Comparison of ENCODE assay signal across 49 mouse cellular contexts in the genomic region with DNA sequence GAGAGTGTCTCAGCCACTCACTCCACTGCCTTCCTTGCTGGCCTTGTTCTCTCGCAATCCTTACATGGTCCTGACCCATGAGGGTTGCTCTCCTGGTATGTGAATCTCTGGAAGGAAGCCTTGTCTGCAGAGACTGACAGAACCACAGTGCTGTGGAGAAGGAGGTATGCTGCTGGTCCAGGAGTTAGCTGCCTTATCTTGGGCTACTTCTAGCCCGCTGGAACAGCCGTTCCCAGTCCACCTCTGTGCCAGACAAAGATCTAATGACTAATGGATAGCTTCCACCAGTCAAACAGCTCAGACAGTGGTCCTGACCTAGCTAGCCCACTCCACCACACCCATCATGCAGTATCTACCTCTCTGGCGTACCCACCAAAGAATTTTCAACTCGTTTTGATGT. TPM values are rescaled to one million over a fixed set of nuclear protein-coding genes. Genes with fewer than 3 reads are reported as not detected.
"Had no signal": no experiment of that assay in that cellular context is flagged by ENCODE, and none has a peak within 500 bp of the region (broad histone marks: within the 10 kb centered on the region; RNA-seq: fewer than 3 reads in every experiment).

No protein-coding gene starts in this region.

- H3K36me3 ChIP-seq: heart, embryonic 13.5 days; heart, embryonic 15.5 days; hindbrain, embryonic 10.5 days; hindbrain, embryonic 12.5 days; hindbrain, embryonic 13.5 days; hindbrain, embryonic 15.5 days; intestine, embryonic 15.5 days; kidney, embryonic 15.5 days had no signal

- H3K9me3 ChIP-seq: heart, embryonic 13.5 days; heart, embryonic 15.5 days; hindbrain, embryonic 10.5 days; hindbrain, embryonic 12.5 days; hindbrain, embryonic 13.5 days; hindbrain, embryonic 15.5 days; intestine, embryonic 15.5 days; kidney, embryonic 15.5 days had no signal

- H3K4me3 ChIP-seq: heart, embryonic 13.5 days; heart, embryonic 15.5 days; hindbrain, embryonic 10.5 days; hindbrain, embryonic 12.5 days; hindbrain, embryonic 13.5 days; hindbrain, embryonic 15.5 days; intestine, embryonic 15.5 days; kidney, embryonic 15.5 days; layer of hippocampus, adult 2 months; left cerebral cortex, adult 2 months had no signal

- H3K27ac ChIP-seq: heart, embryonic 13.5 days; heart, embryonic 15.5 days; hindbrain, embryonic 12.5 days; hindbrain, embryonic 13.5 days; hindbrain, embryonic 14.5 days; hindbrain, embryonic 15.5 days; intestine, embryonic 15.5 days; kidney, embryonic 15.5 days; kidney, postnatal 0 days; layer of hippocampus, adult 2 months; left cerebral cortex, adult 2 months had no signal

- H3K27me3 ChIP-seq: heart, embryonic 13.5 days; heart, embryonic 15.5 days; hindbrain, embryonic 15.5 days; intestine, embryonic 15.5 days had no signal

- DNase-seq: heart, postnatal 10 days; heart, postnatal 14 days; heart, postnatal 36 days; heart, postnatal 4 days; kidney, adult 11 months; kidney, adult 18-20 months; kidney, adult 2 months; kidney, adult 8-10 months; kidney, adult 9 months; kidney, postnatal 10 days; kidney, postnatal 14 days; kidney, postnatal 25 days; kidney, postnatal 36 days; kidney, postnatal 4 days; layer of hippocampus, adult 9-11 months; layer of hippocampus, postnatal 36 days had no signal

- H3K9ac ChIP-seq: heart, embryonic 13.5 days; heart, embryonic 15.5 days; hindbrain, embryonic 12.5 days; hindbrain, embryonic 13.5 days; hindbrain, embryonic 14.5 days; hindbrain, embryonic 15.5 days; intestine, embryonic 15.5 days; kidney, embryonic 15.5 days had no signal

RNA-seq across cellular contexts. Expression of gene Ldhc, which starts 24.6 kb away (rescaled TPM):
- total RNA-seq: heart, postnatal 10 days; heart, postnatal 14 days; heart, postnatal 25 days; heart, postnatal 36 days; heart, postnatal 4 days; hematopoietic stem cell, adult 5-6 weeks; hindbrain, postnatal 0 days; layer of hippocampus, adult 18-20 months; layer of hippocampus, adult 2 months; layer of hippocampus, adult 8-10 months; layer of hippocampus, postnatal 10 days; layer of hippocampus, postnatal 14 days; layer of hippocampus, postnatal 25 days; layer of hippocampus, postnatal 36 days; left cerebral cortex, adult 18-20 months; left cerebral cortex, adult 2 months; left cerebral cortex, adult 8-10 months had no signal
- polyA plus RNA-seq: heart, embryonic 13.5 days; heart, embryonic 14.5 days; heart, embryonic 15.5 days; heart, embryonic 16.5 days; heart, postnatal 0 days; hindbrain, embryonic 10.5 days; hindbrain, embryonic 11.5 days; hindbrain, embryonic 12.5 days; inflammation-experienced regulatory T-cells, adult 6 months; intestine, embryonic 14.5 days; intestine, embryonic 15.5 days; intestine, embryonic 16.5 days; intestine, postnatal 0 days; kidney, embryonic 14.5 days; kidney, embryonic 16.5 days; kidney, postnatal 0 days; large intestine, adult 2 months had no signal
